Mouse (Mus musculus) bone marrow, adult 2 months (tissue): ENCODE results near the gene Dkk3.

ENCODE experiments used
- CTCF ChIP-seq: fragments of 200-500 bp; IDR thresholded peaks from 2 replicates; pipeline ENCODE4 v1.5.1; 2011; ENCODE audit warnings: low read length, control low read depth; ENCODE audit not compliant: control insufficient read depth, insufficient read depth
- POLR2A ChIP-seq: fragments of 200-500 bp; IDR thresholded peaks from 2 replicates; pipeline ENCODE4 v1.6.1; 2011; ENCODE audit warnings: low read depth, mild to moderate bottlenecking, control low read depth, low read length, borderline replicate concordance; ENCODE audit not compliant: control insufficient read depth

GRCm38 (mm10) chr7:112172669-112173068 is 13.8 kb upstream of the Dkk3 start:
- no peak for TF ChIP-seq CTCF
- no peak for TF ChIP-seq POLR2A
